Mouse (Mus musculus) splenic B cell, adult 2 months (primary cell): ENCODE data around the gene Fgf3.
A peak's percentile ranks its signal among the peaks of the same experiment; 100 is the strongest.

Source experiments
- DNase-seq: peaks from one replicate; pipeline ENCODE4 v3.0.0-alpha.2; 2011; ENCODE audit warnings: low read depth, low spot score
- H3K27me3 ChIP-seq: 2 replicates; pipeline ENCODE4 v1.6.1; 2012; ENCODE audit warnings: mild to moderate bottlenecking, low read length, moderate library complexity, mixed read lengths; ENCODE audit not compliant: control insufficient read depth, poor library complexity, insufficient read depth, severe bottlenecking
- H3K36me3 ChIP-seq: 2 replicates; pipeline ENCODE4 v1.6.1; 2012; ENCODE audit warnings: mild to moderate bottlenecking, low read length, moderate library complexity, mixed read lengths; ENCODE audit not compliant: control insufficient read depth, poor library complexity, insufficient read depth, severe bottlenecking

Fgf3 gene

GRCm38 (mm10) chr7:144838522-144839503 is 930 bp downstream of the Fgf3 start:
- Histone ChIP-seq H3K27me3 (no peaks in the 10 kb centered on the region), H3K36me3 (no peaks in the 10 kb centered on the region)
- DNase-seq, result no peak

GRCm38 (mm10) chr7:144846158-144846557 is 8.3 kb downstream of the Fgf3 start:
- peak; percentile 46 for DNase-seq
- Histone ChIP-seq H3K27me3 (no peaks in the 10 kb centered on the region), H3K36me3 (no peaks in the 10 kb centered on the region)

GRCm38 (mm10) chr7:144847067-144847466 is 9.2 kb downstream of the Fgf3 start, which contains the start of gene Fgf4:
Gene Fgf4 (plus strand): TSS chr7:144847367.
- no peaks in the 10 kb centered on the region for H3K27me3 ChIP-seq
- no peaks in the 10 kb centered on the region for H3K36me3 ChIP-seq
- no peak for DNase-seq

DNA sequence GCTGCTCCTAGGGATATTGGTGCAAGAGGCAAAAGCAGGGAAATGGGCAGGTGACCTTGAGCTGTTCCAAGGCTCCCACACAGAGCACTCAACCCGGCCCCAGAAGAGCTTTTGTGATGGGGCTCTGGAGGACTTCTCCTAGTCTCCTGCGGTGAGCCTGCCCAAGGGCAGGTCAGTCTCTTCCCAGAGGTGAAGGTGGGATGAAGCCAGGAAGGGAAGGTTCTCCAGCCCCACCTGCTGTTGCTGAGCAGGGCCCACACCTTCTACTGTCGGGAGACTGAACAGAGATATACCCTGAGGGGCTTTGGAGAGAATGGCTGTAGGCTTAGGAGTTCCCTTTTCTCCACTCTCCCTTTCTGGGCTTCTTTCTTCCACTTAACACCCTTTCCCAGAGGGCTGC is 13.4 kb downstream of the Fgf3 start:
- Histone ChIP-seq H3K36me3 (no peaks in the 10 kb centered on the region), H3K27me3 (no peaks in the 10 kb centered on the region)
- no peak for DNase-seq

DNA sequence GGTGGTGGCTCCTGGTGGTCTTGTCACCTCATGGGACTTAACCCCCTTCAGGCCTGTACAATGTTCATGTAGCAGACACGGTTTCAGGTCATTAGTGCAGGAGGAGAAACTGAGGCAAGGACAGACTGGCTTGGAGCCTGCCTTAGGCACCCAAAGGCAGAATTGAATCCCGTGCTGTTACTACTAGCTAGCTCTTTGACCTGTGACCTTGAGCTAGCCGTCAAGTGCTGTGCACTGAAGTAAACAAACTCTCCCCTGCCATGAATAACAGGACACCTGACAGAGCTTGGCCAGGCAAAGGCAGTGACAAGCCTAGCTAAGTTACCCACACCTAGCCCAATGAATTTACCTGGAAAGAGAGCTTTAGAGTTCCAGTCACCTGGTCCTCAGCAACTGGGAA is 17.1 kb downstream of the Fgf3 start:
- H3K36me3 ChIP-seq, result no peaks in the 10 kb centered on the region
- H3K27me3 ChIP-seq, result no peaks in the 10 kb centered on the region
- DNase-seq, result no peak

DNA sequence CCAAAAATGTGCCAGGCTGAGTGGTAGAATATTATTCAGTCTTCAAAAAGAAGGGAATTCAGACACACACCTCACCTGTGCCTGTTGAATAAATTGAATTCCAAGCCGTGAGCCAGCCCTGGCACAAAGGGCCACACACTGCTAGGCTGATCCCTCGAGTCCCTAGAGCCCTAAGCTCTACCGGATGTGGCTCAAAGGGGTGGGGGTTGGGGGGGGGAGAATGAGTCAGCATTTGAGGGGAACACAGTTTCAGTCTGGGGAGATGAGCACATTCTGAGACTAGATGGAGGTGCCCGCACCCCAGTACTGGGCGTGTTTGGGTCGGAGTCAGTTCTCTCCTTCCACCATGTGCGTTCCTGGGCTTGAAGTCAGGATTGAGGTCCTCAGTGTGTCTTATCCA is 19.3 kb downstream of the Fgf3 start:
- H3K36me3 ChIP-seq, result no peaks in the 10 kb centered on the region
- no peak for DNase-seq

DNA sequence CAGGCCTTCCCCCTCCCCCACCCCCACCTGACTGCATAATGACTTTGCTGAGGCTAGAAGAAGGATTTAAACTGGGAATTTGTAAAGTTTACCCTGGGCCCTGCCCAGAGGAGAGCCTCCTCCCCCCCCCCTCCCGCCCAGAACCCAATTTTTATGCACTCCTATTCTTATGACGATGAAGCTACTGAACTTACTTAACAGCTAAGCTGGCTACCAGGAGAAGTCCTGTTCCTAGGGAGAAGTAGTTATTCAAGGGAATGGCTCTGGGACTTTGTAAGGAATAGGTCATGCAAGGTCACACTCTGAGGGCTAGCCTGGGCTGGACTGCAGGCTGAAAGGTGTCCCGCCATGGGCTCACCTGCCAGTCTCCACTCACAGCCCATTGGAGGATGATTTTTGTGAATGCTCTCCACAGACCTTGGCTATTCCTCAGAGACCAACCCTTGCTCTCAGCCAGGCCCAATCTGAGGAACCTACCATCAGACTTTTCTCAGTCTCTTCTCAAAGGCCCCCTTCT is 20.0 kb downstream of the Fgf3 start:
- no peak for DNase-seq
- no peaks in the 10 kb centered on the region for H3K36me3 ChIP-seq
- H3K27me3 ChIP-seq, result no peaks in the 10 kb centered on the region

More for the DNA sequence above, 19.3 kb downstream of the Fgf3 start:
- H3K27me3 ChIP-seq, result no peaks in the 10 kb centered on the region

DNA sequence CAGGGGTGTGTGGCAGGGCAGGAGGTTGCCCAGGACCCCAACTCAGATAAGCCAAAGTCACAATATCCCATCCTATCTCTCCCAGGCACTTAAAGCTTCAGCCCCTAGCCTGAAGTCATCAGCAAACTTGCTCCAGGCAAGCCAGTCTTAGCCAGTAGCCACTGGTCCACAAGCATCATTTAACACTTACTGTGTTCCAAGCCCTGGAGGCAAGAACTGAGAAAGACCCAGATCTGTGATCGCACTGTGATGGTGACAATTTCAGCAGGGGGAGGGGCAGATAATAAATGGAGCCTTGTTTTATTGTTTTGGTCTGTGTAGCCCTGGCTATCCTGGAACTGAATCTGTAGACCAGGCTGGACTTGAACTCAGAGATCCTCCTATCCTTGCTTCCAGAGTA is 20.8 kb downstream of the Fgf3 start:
- DNase-seq, result no peak
- Histone ChIP-seq H3K36me3 (no peaks in the 10 kb centered on the region), H3K27me3 (no peaks in the 10 kb centered on the region)

DNA sequence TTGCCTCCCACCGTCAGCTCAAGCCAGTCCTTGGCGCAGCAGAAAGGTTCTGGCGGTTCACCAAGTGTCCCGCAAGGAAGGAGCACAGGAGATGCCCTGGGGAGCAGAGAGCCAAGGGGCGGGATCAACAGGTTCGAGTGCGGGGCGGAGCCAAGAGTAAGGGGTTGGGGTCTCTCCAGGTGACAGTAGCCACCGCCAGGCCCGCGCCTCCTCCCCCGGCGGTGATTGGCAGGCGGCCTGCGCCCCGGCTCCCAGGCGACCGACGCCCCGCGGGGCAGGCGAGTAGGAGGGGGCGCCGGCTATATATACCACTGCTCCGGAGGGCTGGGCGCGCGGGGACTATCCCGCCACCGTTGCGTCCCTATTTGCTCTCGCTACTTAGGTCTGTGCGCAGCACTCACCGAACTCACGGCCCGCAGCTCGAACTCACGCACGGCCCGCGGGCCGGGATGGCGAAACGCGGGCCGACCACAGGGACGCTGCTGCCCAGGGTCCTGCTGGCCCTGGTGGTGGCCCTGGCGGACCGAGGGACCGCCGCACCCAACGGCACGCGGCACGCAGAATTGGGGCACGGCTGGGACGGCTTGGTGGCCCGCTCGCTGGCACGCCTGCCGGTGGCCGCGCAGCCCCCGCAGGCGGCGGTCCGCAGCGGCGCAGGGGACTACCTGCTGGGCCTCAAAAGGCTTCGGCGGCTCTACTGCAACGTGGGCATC is 23.3 kb downstream of the Fgf3 start:
- no peaks in the 10 kb centered on the region for H3K27me3 ChIP-seq
- DNase-seq, result no peak
- H3K36me3 ChIP-seq, result no peaks in the 10 kb centered on the region

GRCm38 (mm10) chr7:144861769-144862070 is 23.8 kb downstream of the Fgf3 start:
- H3K27me3 ChIP-seq, result no peaks in the 10 kb centered on the region
- H3K36me3 ChIP-seq, result no peaks in the 10 kb centered on the region
- no peak for DNase-seq

GRCm38 (mm10) chr7:144862126-144862525 is 24.2 kb downstream of the Fgf3 start:
- Histone ChIP-seq H3K27me3 (no peaks in the 10 kb centered on the region), H3K36me3 (no peaks in the 10 kb centered on the region)
- DNase-seq, result no peak

GRCm38 (mm10) chr7:144862712-144863111 is 24.8 kb downstream of the Fgf3 start:
- Histone ChIP-seq H3K27me3 (no peaks in the 10 kb centered on the region), H3K36me3 (no peaks in the 10 kb centered on the region)
- no peak for DNase-seq

DNA sequence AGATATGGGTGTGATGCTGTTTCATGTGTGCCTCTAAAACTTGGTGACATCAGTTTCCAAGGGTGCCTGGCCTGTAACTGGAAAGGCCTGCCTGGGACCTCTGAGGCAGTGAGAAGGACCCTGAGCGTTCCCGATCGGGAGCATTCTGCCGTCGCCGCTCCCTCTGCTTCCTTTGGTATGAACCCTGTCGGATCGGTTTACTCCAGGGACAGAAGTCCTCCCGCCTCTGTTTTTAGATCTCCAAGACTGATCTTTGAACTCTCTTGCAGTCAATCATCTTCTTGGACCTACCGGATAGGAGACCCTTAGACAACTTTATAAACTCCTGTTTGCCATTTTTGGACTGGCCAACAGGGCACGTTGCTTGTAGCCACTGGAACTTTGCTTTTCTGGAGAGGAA is 25.3 kb downstream of the Fgf3 start:
- no peaks in the 10 kb centered on the region for H3K27me3 ChIP-seq
- no peak for DNase-seq
- no peaks in the 10 kb centered on the region for H3K36me3 ChIP-seq

- Histone ChIP-seq H3K27me3 (no peaks in the 10 kb centered on the region), H3K36me3 (no peaks in the 10 kb centered on the region)
- no peak for DNase-seq
Observed at GRCm38 (mm10) chr7:144864160-144864670, 26.3 kb downstream of the Fgf3 start.

GRCm38 (mm10) chr7:144867161-144867560 is 29.3 kb downstream of the Fgf3 start:
- no peak for DNase-seq
- H3K27me3 ChIP-seq, result no peaks in the 10 kb centered on the region
- H3K36me3 ChIP-seq, result no peaks in the 10 kb centered on the region
